Mouse (Mus musculus) kidney, embryonic 16.5 days (tissue): ENCODE measurements at regions not wholly inside any gene's neighbourhood (a gene's known extent, or its start where the extent isn't known, plus 50 kb on each side); places are given as distances from the start of the nearest gene placed in this dataset.

ENCODE experiments used
- ATAC-seq: fragments of 200-750 bp; cut with Nextera tagmentation; 2 replicates; pipeline ENCODE4 v1.8.0; 2017; ENCODE audit warnings: moderate TSS enrichment; ENCODE audit not compliant: low FRiP score, low TSS enrichment
- H3K27ac ChIP-seq: fragments of 300-500 bp; sonication (generic); 2 replicates; pipeline ENCODE4 v1.5.1; 2014; ENCODE audit warnings: low read length
- H3K27me3 ChIP-seq: fragments of 300-500 bp; sonication (generic); 2 replicates; pipeline ENCODE4 v1.6.1; 2014; ENCODE audit warnings: low read length, control low read depth, mixed read lengths; ENCODE audit not compliant: insufficient read depth
- H3K36me3 ChIP-seq: fragments of 300-500 bp; sonication (generic); 2 replicates; pipeline ENCODE4 v1.6.1; 2014; ENCODE audit warnings: low read length, control low read depth, mixed read lengths; ENCODE audit not compliant: insufficient read depth
- H3K4me1 ChIP-seq: fragments of 300-500 bp; sonication (generic); 2 replicates; pipeline ENCODE4 v1.6.1; 2014; ENCODE audit warnings: low read length, control low read depth, mixed read lengths; ENCODE audit not compliant: insufficient read depth
- H3K4me2 ChIP-seq: fragments of 300-500 bp; sonication (generic); replicated peaks from 2 replicates; pipeline ENCODE4 v1.6.1; 2014; ENCODE audit warnings: low read depth, low read length
- H3K4me3 ChIP-seq: fragments of 300-500 bp; sonication (generic); 2 replicates; pipeline ENCODE4 v1.5.1; 2014; ENCODE audit warnings: mild to moderate bottlenecking, low read length
- H3K9ac ChIP-seq: fragments of 300-500 bp; sonication (generic); replicated peaks from 2 replicates; pipeline ENCODE4 v1.6.1; 2014; ENCODE audit warnings: low read length
- H3K9me3 ChIP-seq: fragments of 300-500 bp; sonication (generic); 2 replicates; pipeline ENCODE4 v1.6.1; 2016; ENCODE audit warnings: low read length, control low read depth
- WGBS: fragments of 180-500 bp; shearing (Covaris S2); extraction: QIAGEN DNeasy Blood & Tissue Kit; methylation state at CpG from one replicate; pipeline ENCODE4 v1.1.7; 2014; 5-methylcytosine and 5-hydroxymethylcytosine counted together

DNA sequence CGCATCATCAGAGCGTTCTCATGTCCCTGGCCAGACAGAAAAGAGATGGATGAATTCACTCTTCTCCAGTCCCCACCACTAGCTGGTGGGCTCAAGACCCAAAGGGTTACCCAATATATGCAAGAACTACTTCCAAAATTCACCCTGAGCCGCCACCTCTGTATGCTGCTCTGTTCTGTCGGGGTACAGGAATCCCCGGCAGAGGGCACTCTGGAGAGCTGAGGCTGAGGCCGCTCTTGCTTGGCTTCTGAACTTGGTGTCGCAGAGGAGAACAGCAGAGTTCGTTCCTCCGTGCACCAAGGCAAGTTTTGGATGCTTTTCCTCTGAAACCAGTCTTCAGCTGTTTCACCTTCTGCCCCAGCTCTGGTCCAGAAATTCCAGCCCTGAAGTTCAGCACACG lies 157.5 kb upstream of the Lmo4 start:
- Histone ChIP-seq H3K4me1 (no peaks in the 10 kb centered on the region), H3K9ac (no peak overlapping the region), H3K27me3 (no peaks in the 10 kb centered on the region), H3K9me3 (no peaks in the 10 kb centered on the region), H3K4me3 (no peak overlapping the region), H3K27ac (no peak overlapping the region), H3K36me3 (no peaks in the 10 kb centered on the region), H3K4me2 (no peak overlapping the region)
- ATAC-seq: no peak
- WGBS: 62% methylated on average over 10 of the region's 10 CpGs

- H3K4me2 ChIP-seq: no peak overlapping the region
- no peak overlapping the region for H3K4me3 ChIP-seq
- H3K9ac ChIP-seq: no peak overlapping the region
- no peaks in the 10 kb centered on the region for H3K9me3 ChIP-seq
- ATAC-seq: no peak
- H3K27ac ChIP-seq: no peak overlapping the region
- no peaks in the 10 kb centered on the region for H3K27me3 ChIP-seq
- H3K36me3 ChIP-seq: no peaks in the 10 kb centered on the region
- WGBS: 89% methylated on average over 4 of the region's 4 CpGs
- no peaks in the 10 kb centered on the region for H3K4me1 ChIP-seq
These were observed 156.4 kb upstream of the Lmo4 start for GRCm38 (mm10) chr3:144361203-144361978.

DNA sequence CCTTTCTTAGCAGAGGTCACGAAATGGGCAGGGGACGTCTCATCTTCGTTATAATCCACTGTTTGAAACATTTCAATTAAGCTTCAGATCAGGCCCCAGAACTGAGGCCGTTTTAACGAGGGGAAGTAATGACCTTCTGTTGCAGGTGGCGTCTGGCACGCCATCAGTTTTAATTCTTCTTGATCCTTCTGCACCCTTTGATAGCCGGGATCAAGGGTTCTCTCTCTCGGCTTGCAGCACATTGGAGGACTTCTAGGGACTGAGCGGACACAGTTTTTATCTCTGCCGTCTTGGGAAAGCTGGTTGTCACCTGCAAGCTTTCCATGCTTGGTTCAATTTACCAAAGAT lies 151.9 kb upstream of the Lmo4 start:
- no peaks in the 10 kb centered on the region for H3K4me1 ChIP-seq
- 56% methylated on average over 11 of the region's 11 CpGs for WGBS
- no peak overlapping the region for H3K4me3 ChIP-seq
- H3K27ac ChIP-seq: no peak overlapping the region
- no peaks in the 10 kb centered on the region for H3K9me3 ChIP-seq
- no peaks in the 10 kb centered on the region for H3K27me3 ChIP-seq
- no peak for ATAC-seq
- no peaks in the 10 kb centered on the region for H3K36me3 ChIP-seq
- no peak overlapping the region for H3K4me2 ChIP-seq
- no peak overlapping the region for H3K9ac ChIP-seq

GRCm38 (mm10) chr3:144356103-144356947 lies 151.3 kb upstream of the Lmo4 start:
- H3K9me3 ChIP-seq: no peaks in the 10 kb centered on the region
- H3K27me3 ChIP-seq: no peaks in the 10 kb centered on the region

DNA sequence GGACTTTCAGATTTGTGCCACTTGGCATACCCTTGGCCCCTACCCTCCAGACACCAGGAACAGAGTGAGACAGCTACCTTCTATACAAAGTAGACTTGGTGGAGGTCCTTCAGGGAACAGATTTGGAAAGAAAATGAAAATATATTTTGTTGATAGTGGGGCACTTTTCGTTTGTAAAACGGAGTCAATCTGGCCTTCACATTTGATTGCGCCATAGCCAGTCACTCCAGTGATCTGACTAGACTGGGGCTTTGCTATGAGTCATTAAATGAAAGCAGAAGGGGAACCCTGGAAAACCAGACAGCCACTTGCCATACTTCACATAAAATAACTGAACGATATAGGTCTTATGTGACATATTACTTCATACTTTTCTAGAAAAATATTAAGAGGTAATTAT lies 147.5 kb upstream of the Lmo4 start:
- no peaks in the 10 kb centered on the region for H3K36me3 ChIP-seq
- H3K9me3 ChIP-seq: no peaks in the 10 kb centered on the region
- 93% methylated on average over 4 of the region's 4 CpGs for whole genome bisulfite sequencing
- H3K9ac ChIP-seq: no peak overlapping the region
- H3K4me1 ChIP-seq: no peaks in the 10 kb centered on the region
- H3K27me3 ChIP-seq: no peaks in the 10 kb centered on the region
- no peak overlapping the region for H3K4me2 ChIP-seq
- H3K4me3 ChIP-seq: no peak overlapping the region
- no peak overlapping the region for H3K27ac ChIP-seq
- ATAC-seq: no peak

More at GRCm38 (mm10) chr3:144356103-144356947, 151.3 kb upstream of the Lmo4 start:
- Histone ChIP-seq H3K36me3 (no peaks in the 10 kb centered on the region), H3K4me3 (no peak overlapping the region), H3K27ac (no peak overlapping the region), H3K4me2 (no peak overlapping the region), H3K4me1 (no peaks in the 10 kb centered on the region), H3K9ac (no peak overlapping the region)
- ATAC-seq: no peak
- WGBS: 67% methylated on average over 17 of the region's 17 CpGs

GRCm38 (mm10) chr3:144348431-144348830 lies 143.4 kb upstream of the Lmo4 start:
- H3K27ac ChIP-seq: no peak overlapping the region
- no peak overlapping the region for H3K4me3 ChIP-seq
- no peaks in the 10 kb centered on the region for H3K9me3 ChIP-seq
- no peak overlapping the region for H3K9ac ChIP-seq
- H3K4me2 ChIP-seq: no peak overlapping the region
- no peaks in the 10 kb centered on the region for H3K36me3 ChIP-seq
- 55% methylated on average over 9 of the region's 9 CpGs for WGBS
- no peak for ATAC-seq
- no peaks in the 10 kb centered on the region for H3K27me3 ChIP-seq
- no peaks in the 10 kb centered on the region for H3K4me1 ChIP-seq

DNA sequence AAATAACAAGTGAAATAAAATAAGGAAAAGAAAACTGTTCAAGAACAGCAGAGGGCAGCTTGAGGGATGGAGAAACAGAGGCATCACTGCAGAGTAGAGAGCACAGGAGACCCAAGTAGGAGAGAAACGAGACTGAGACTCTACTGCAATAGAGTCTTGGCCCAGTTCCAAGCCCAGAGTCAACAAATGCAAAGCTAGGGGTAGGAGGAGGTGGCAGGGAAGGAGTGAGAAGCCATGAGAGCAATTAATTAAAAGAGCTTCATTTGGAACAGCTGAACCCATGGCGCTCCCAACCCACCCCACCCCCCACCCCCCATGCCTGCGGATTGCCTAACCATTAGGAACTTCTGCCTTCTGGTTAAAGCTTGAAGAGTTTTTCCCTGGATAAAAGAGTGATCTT lies 130.2 kb upstream of the Lmo4 start:
- 52% methylated on average over 3 of the region's 3 CpGs for WGBS

GRCm38 (mm10) chr3:144334201-144334600 lies 129.2 kb upstream of the Lmo4 start:
- no peak overlapping the region for H3K27ac ChIP-seq
- no peak overlapping the region for H3K4me2 ChIP-seq
- no peaks in the 10 kb centered on the region for H3K27me3 ChIP-seq
- no peak overlapping the region for H3K9ac ChIP-seq
- H3K9me3 ChIP-seq: no peaks in the 10 kb centered on the region
- no peak overlapping the region for H3K4me3 ChIP-seq
- WGBS: 79% methylated on average over 5 of the region's 5 CpGs
- H3K36me3 ChIP-seq: no peaks in the 10 kb centered on the region
- no peak for ATAC-seq
- H3K4me1 ChIP-seq: no peaks in the 10 kb centered on the region

More for the DNA sequence above, 130.2 kb upstream of the Lmo4 start:
- Histone ChIP-seq H3K4me2 (no peak overlapping the region), H3K9ac (no peak overlapping the region), H3K9me3 (no peaks in the 10 kb centered on the region), H3K36me3 (no peaks in the 10 kb centered on the region), H3K27ac (no peak overlapping the region), H3K27me3 (no peaks in the 10 kb centered on the region), H3K4me1 (no peaks in the 10 kb centered on the region), H3K4me3 (no peak overlapping the region)
- no peak for ATAC-seq

DNA sequence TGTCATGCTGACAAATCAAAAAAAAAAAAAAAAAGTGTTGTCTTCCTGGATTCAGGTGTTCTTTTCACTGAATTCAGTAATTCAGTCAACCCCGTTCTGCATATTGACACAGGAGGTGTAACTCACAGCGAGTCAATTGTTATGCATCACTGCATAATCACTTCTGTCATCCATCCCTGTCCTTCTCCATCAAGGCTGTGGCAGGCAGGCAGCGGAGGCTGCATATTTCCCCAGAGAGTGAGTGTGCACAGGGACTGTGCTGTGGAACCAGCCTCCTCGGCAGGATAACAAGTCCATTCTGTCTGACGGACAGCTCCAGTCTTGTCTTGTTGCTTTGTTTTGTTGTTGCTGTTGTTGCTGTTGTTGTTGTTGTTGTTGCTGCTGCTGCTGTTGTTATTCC lies 127.3 kb upstream of the Lmo4 start:
- no peak overlapping the region for H3K4me2 ChIP-seq
- no peak for ATAC-seq
- H3K9me3 ChIP-seq: no peaks in the 10 kb centered on the region
- H3K4me3 ChIP-seq: no peak overlapping the region
- 25% methylated on average over 5 of the region's 5 CpGs for WGBS
- H3K27ac ChIP-seq: no peak overlapping the region
- H3K27me3 ChIP-seq: no peaks in the 10 kb centered on the region
- H3K4me1 ChIP-seq: no peaks in the 10 kb centered on the region
- H3K9ac ChIP-seq: no peak overlapping the region
- no peaks in the 10 kb centered on the region for H3K36me3 ChIP-seq

DNA sequence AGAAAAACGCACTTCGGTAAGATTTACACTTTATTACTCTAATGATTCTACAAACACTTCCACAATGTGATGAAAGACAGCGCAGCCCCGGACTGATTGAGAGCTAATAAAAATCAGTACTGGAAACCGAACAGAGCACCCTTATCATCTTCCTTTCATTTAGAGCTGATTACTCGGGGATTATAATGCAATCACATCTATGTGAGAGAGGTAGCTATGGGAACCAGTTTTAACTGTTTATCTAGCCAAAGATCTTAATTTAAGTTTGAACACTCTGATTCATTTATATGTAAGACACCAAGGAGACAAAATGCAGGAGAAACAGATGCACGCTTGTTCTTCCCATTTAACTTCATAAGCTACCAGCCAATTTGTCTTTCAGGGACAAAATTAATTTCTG lies 124.1 kb upstream of the Lmo4 start:
- no peak overlapping the region for H3K9ac ChIP-seq
- no peaks in the 10 kb centered on the region for H3K27me3 ChIP-seq
- no peaks in the 10 kb centered on the region for H3K4me1 ChIP-seq
- H3K9me3 ChIP-seq: no peaks in the 10 kb centered on the region
- H3K36me3 ChIP-seq: no peaks in the 10 kb centered on the region
- H3K4me2 ChIP-seq: no peak overlapping the region
- 72% methylated on average over 7 of the region's 7 CpGs for WGBS
- ATAC-seq: no peak
- H3K4me3 ChIP-seq: no peak overlapping the region
- H3K27ac ChIP-seq: no peak overlapping the region
